In the genomic region with DNA sequence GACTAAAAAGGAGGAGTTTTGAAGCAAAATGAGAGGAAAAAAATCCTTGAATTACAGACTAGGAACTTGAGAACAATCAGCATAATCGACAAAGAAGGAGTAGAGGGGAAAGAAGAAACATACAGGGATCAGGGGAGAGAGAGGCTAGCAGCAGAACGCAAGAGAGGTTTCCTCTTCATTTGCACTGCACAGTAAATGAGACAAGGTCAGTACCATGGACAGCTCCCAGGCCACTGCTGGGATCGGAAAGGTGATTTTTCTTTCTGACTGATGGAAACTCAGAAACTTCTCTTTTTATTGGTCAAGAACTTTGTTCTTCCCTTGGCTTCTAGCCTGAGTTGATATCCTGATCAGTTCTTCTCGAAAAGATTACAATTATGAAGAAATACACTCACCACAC, we compare ENCODE assay signal across 8 mouse cellular contexts. TPM values are rescaled to one million over a fixed set of nuclear protein-coding genes. Genes with fewer than 3 reads are reported as not detected.
DNase-seq lines count a peak whose midpoint lies in the region; ATAC-seq and TF ChIP-seq lines count a peak whose summit lies in the region.

No protein-coding gene starts in this region.

- peaks cover 10% of the 10 kb centered on the region; the same call in 1 of the 2 replicates for H3K4me1 ChIP-seq in hindbrain, embryonic 10.5 days (replicated peaks)
- H3K4me1 ChIP-seq in hindbrain, embryonic 12.5 days = 0 out of 2 replicates have a peak, but pooled peaks cover 4% of the 10 kb centered on the region
- no peaks in the 10 kb centered on the region for H3K4me1 ChIP-seq in cortical plate, adult 2 months (ENCODE audit: control insufficient read depth, insufficient read depth, low read length)
- H3K4me1 ChIP-seq in limb, embryonic 11.5 days (ENCODE audit: control insufficient read depth, insufficient read depth, low read length) = no peaks in the 10 kb centered on the region

- H3K27ac ChIP-seq in hindbrain, embryonic 10.5 days = no peak overlapping the region
- no peak overlapping the region for H3K27ac ChIP-seq in hindbrain, embryonic 12.5 days
- no peak overlapping the region for H3K27ac ChIP-seq in cortical plate, adult 2 months (ENCODE audit: insufficient read depth, low read length)
- no peak overlapping the region for H3K27ac ChIP-seq in limb, embryonic 11.5 days (replicated peaks; ENCODE audit: low read depth, low read length)

- no peak for TF ChIP-seq CTCF in cortical plate, adult 2 months (IDR thresholded peaks at IDR 0.05; ENCODE audit: extremely low read depth, insufficient read depth, low read length)

- peaks cover 40% of the 10 kb centered on the region for H3K27me3 ChIP-seq in hindbrain, embryonic 10.5 days (ENCODE audit: insufficient read depth, poor library complexity, severe bottlenecking)
- H3K27me3 ChIP-seq in hindbrain, embryonic 12.5 days = 0 out of 2 replicates have a peak, but pooled peaks cover 5% of the 10 kb centered on the region
- peaks cover 20% of the 10 kb centered on the region for H3K27me3 ChIP-seq in limb, embryonic 11.5 days (ENCODE audit: control insufficient read depth, insufficient read depth, low read length)

- 5% methylated on average over 4 of the region's 4 CpGs for WGBS in hindbrain, embryonic 10.5 days
- 8% methylated on average over 4 of the region's 4 CpGs for WGBS in hindbrain, embryonic 12.5 days
- WGBS in limb, embryonic 11.5 days = 4% methylated on average over 4 of the region's 4 CpGs

- H3K9me3 ChIP-seq in hindbrain, embryonic 10.5 days = no peaks in the 10 kb centered on the region
- H3K9me3 ChIP-seq in hindbrain, embryonic 12.5 days (replicated peaks) = no peaks in the 10 kb centered on the region
- H3K9me3 ChIP-seq in limb, embryonic 11.5 days (ENCODE audit: control insufficient read depth, low read length) = no peaks in the 10 kb centered on the region

- H3K4me3 ChIP-seq in hindbrain, embryonic 10.5 days = no peak overlapping the region
- H3K4me3 ChIP-seq in hindbrain, embryonic 12.5 days = no peak overlapping the region
- H3K4me3 ChIP-seq in cortical plate, adult 2 months (ENCODE audit: insufficient read depth, low read length) = peak overlapping the region; percentile 16; the same call in 1 of the 2 replicates
- H3K4me3 ChIP-seq in limb, embryonic 11.5 days (ENCODE audit: low read depth, low read length) = no peak overlapping the region

- no peak overlapping the region for H3K4me2 ChIP-seq in hindbrain, embryonic 12.5 days (replicated peaks)
- no peak overlapping the region for H3K4me2 ChIP-seq in limb, embryonic 11.5 days (ENCODE audit: low read depth, severe bottlenecking)

- no peak for TF ChIP-seq POLR2A in cortical plate, adult 2 months (IDR thresholded peaks at IDR 0.05; ENCODE audit: extremely low read depth, insufficient read depth, low read length)

- peak; percentile 63 for DNase-seq in hindbrain, embryonic 10.5 days (ENCODE audit: low spot score)
- peak; percentile 44 for DNase-seq in Muller cell, postnatal 12 days (ENCODE audit: inconsistent ontology term)
- peak; percentile 87 for DNase-seq in limb, embryonic 11.5 days (ENCODE audit: low spot score)
- DNase-seq in testis, postnatal 10 days (ENCODE audit: low spot score) = peak; percentile 83
- no peak for DNase-seq in left cerebral cortex, adult 9 months (ENCODE audit: low spot score in 2 of 2)
- DNase-seq in frontal cortex, postnatal 36 days (ENCODE audit: low spot score in 2 of 2) = no peak

- H3K36me3 ChIP-seq in hindbrain, embryonic 10.5 days = no peaks in the 10 kb centered on the region
- H3K36me3 ChIP-seq in hindbrain, embryonic 12.5 days = no peaks in the 10 kb centered on the region
- H3K36me3 ChIP-seq in limb, embryonic 11.5 days (ENCODE audit: control insufficient read depth, insufficient read depth, low read length) = no peaks in the 10 kb centered on the region

- no peak for ATAC-seq in hindbrain, embryonic 12.5 days (ENCODE audit: low FRiP score)
- no peak for ATAC-seq in limb, embryonic 11.5 days (ENCODE audit: insufficient number of reproducible peaks, low FRiP score, low TSS enrichment, low read depth)

- H3K9ac ChIP-seq in hindbrain, embryonic 12.5 days = no peak overlapping the region
- no peak overlapping the region for H3K9ac ChIP-seq in limb, embryonic 11.5 days (ENCODE audit: low read length)

RNA-seq across cellular contexts. Expression of gene Brinp1, which starts 1.4 kb away (rescaled TPM):
- 2.4 and 10.8 TPM in 2 replicates for polyA plus RNA-seq in hindbrain, embryonic 10.5 days (2016; fragmentation: Nextera tagmentation; extraction: Ambion mirVana)
- 23.8 and 24.6 TPM in 2 replicates for polyA plus RNA-seq in hindbrain, embryonic 12.5 days (2016; fragmentation: Nextera tagmentation; extraction: Ambion mirVana)
- polyA plus RNA-seq in cortical plate, adult 2 months (2012; rRNA removed) = 122 and 132 TPM in 2 replicates
- polyA plus RNA-seq in limb, embryonic 11.5 days (2014; fragmentation: Nextera tagmentation; extraction: Ambion mirVana) = 2.4 and 3.3 TPM in 2 replicates

Comparison
In these comparisons a context has a peak if more than half of its experiments do, and no peak if none do; other contexts are left out.
1. DNase-seq: peak in hindbrain, embryonic 10.5 days (single experiment), Muller cell, postnatal 12 days (single experiment), limb, embryonic 11.5 days (single experiment) and testis, postnatal 10 days (single experiment); none in left cerebral cortex, adult 9 months (0 of 2) and frontal cortex, postnatal 36 days (0 of 2).